ENCODE assay signal across 1 mouse cellular context in the genomic region with DNA sequence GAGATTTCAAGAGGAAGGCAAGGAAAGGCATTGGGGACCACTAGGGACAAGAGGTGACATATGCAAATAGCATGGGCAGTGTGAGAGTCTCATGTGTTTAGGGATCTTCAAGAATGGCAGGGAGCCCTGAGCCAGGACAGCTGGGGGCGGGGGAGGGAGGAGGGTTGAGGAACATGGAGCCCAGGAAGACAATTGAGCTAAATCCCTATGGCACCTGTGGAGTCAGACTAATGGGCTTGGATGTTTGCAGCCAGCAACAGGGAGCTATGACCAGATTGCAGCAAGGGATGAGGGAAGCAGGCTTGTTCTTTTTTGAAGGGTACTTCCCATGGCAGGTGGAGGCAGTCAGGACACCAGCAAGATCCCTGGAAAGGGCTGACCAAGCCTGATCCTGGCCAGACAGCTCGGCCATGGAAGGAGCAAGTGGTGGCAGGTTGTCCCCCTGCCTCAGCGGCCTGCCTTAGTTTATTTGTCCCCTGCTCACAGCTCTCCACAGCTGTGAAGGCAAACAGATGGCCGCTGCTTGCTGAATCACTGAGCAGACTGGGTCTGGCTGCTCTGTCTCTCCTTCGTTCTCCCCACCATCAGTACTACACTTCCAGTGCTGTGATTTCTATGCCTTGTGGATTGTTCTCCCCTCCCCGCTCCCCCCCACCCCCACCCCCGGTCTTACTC.
TF ChIP-seq lines count a peak whose summit lies in the region.

No protein-coding gene starts in this region.

TF ChIP-seq in CH12.LX, 34 proteins besides CTCF, POLR2A, EP300 and RAD21 (continued from another document):
- TF ChIP-seq UBTF (IDR thresholded peaks at IDR 0.05; ENCODE audit: low read depth, low read length) (no peak), SMC3 (IDR thresholded peaks at IDR 0.05; ENCODE audit: low read depth, low read length) (no peak), NELFE (IDR thresholded peaks at IDR 0.05; ENCODE audit: low read depth, low read length) (no peak), PAX5 (IDR thresholded peaks at IDR 0.05; ENCODE audit: low read length) (no peak)
